Mouse (Mus musculus): Measurements from ENCODE around the gene Ficd. TPM values are rescaled to one million over a fixed set of nuclear protein-coding genes. Genes with fewer than 3 reads are reported as not detected.

Ficd gene
- polyA plus RNA-seq, 1 experiment, result 6.4 TPM

DNA sequence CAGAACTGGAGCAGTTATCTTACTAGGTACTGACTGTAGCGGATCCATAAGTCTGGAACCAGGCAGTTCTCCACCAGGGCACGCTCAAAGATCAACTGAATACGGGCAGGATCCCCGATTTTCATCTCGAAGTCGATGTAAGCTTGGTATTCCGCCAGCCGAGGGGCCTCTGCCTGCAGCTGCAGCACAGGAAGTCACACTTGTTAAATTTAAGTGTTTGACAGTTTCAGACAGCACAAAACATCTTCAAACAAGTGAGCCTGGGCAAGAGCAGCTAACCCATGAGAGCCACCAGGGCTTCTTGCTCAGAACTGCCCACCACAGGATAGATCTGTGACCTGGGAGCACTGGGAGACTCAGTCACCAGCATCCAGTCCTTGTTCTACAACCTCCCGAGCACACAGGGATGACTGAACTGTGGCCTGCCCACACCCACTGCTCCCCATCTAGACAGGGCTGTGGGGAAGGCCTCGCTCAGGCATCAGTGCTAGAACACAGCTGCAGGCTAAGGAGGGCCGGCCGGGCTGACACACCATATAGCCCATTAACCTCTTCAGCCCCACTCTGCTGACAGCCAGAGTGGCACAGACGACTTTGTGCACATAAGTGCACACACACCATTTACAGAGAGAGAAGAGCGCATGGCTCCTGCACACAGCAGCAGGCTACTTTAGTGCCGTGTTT is 19.9 kb downstream of the Ficd start:
- TF ChIP-seq POLR2A (IDR thresholded peaks at IDR 0.05; ENCODE audit: borderline replicate concordance, extremely low read depth, insufficient read depth, insufficient read length, poor library complexity, severe bottlenecking) (no peak), CTCF (IDR thresholded peaks at IDR 0.05; ENCODE audit: borderline replicate concordance, extremely low read depth, insufficient read depth, insufficient read length) (no peak)
- DNase-seq (ENCODE audit: low read depth), result no peak

DNA sequence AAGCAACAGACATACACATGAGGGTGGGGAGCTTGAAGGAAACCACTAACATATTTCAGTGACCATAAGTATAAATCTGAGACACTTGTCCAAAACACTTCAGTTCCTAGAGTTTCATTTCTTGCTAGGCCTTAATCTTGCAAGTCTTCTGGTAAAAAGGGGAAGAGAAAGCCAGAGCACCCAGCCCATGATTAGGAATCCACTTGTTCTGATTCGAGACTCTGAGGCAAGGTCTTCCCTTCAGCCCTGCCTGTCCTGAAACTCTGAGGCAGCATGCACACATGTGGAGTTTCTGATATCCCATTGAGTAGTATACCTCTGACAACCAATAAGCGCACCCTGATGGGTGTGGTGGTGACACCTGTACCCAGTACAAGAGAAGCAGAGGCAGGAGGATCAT is 26.0 kb downstream of the Ficd start:
- TF ChIP-seq CTCF (IDR thresholded peaks at IDR 0.05; ENCODE audit: borderline replicate concordance, extremely low read depth, insufficient read depth, insufficient read length) (no peak), POLR2A (IDR thresholded peaks at IDR 0.05; ENCODE audit: borderline replicate concordance, extremely low read depth, insufficient read depth, insufficient read length, poor library complexity, severe bottlenecking) (no peak)

DNA sequence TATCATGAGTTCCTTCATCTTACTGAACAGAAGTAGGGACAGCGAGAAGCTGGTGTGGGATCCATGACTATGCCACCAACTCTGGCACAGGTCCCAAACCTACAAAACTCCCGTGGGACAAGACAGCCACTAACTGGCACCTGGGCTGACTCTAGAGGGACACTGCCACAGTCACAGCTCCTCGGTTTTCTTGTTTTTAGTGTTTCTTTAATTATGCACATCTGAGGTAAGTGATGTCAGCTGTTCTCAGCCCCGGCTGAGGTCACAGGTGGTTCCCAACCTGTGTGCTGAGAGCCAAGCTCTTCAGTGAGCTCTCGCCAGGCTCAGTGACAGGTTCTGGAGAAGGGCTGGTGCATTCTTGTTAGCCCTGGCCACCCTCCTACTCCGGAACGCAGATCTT is 28.8 kb downstream of the Ficd start:
- no peak for DNase-seq (ENCODE audit: low read depth)
- TF ChIP-seq POLR2A (IDR thresholded peaks at IDR 0.05; ENCODE audit: borderline replicate concordance, extremely low read depth, insufficient read depth, insufficient read length, poor library complexity, severe bottlenecking) (no peak), CTCF (IDR thresholded peaks at IDR 0.05; ENCODE audit: borderline replicate concordance, extremely low read depth, insufficient read depth, insufficient read length) (no peak)

More for the DNA sequence above, 26.0 kb downstream of the Ficd start:
- no peak for DNase-seq (ENCODE audit: low read depth)

DNA sequence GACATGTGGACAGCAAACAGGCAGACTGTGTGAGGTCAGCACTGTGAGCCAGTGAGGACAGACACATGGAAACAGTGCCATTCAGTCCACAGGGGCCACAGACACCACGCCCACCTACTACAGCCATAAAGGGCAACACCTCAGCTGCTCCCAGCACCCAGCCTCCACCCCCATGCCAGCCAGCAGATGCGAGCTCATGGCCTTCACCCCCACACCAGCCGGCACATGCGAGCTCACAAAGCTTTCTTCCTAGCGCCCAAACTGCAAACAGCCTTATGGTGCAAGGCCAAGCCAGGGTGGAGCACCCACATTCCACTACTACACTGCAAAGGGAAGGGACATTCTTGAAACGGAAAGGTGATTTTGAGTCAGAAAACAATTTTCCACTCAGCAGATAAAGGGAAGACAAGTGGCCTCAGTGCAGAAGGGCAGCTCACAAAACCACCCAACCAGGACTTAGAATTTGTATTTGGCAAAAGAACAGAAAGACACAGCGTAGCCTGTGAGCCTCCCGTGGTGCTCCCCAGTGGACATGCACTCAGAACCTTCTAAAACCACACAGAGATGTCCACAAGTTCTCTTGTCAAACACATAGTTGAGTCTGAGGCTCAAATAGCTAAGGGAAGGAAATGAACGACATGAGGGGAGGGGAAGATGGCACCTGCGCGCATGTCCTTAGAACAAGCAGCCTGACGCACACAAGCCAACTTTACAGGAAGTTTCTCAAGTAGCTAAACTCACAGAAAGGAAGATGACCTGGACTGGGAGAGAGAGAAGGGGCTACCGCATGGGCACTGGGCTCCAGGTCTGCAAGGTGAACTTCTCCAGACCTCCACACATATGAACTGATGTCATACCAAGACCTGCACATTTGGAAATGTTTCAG is 30.3 kb downstream of the Ficd start:
- no peak for TF ChIP-seq POLR2A (IDR thresholded peaks at IDR 0.05; ENCODE audit: borderline replicate concordance, extremely low read depth, insufficient read depth, insufficient read length, poor library complexity, severe bottlenecking)
- TF ChIP-seq CTCF (IDR thresholded peaks at IDR 0.05; ENCODE audit: borderline replicate concordance, extremely low read depth, insufficient read depth, insufficient read length), result no peak

DNA sequence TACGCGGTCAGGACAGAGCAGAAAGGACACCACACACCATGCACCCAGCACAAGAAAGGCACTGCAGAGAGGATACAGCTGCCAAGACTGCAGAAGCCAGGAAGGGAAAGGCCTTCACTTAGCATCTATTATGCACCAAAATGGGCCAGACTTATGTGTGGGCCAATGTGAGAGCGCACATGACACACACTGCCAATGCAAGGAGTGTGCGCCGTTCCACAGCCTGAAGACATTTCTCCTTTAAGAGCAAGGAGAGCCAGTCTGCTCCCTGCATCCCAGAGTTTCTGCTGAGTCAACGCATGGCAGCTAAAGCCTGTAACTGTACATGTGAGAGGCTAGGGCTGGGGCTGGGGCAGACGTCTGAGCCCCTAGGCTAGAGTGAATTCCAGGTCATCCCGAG is 33.2 kb downstream of the Ficd start:
- no peak for TF ChIP-seq CTCF (IDR thresholded peaks at IDR 0.05; ENCODE audit: borderline replicate concordance, extremely low read depth, insufficient read depth, insufficient read length)
- no peak for TF ChIP-seq POLR2A (IDR thresholded peaks at IDR 0.05; ENCODE audit: borderline replicate concordance, extremely low read depth, insufficient read depth, insufficient read length, poor library complexity, severe bottlenecking)
- no peak for DNase-seq (ENCODE audit: low read depth)

More for the DNA sequence above, 30.3 kb downstream of the Ficd start:
- DNase-seq (ENCODE audit: low read depth), result no peak

DNA sequence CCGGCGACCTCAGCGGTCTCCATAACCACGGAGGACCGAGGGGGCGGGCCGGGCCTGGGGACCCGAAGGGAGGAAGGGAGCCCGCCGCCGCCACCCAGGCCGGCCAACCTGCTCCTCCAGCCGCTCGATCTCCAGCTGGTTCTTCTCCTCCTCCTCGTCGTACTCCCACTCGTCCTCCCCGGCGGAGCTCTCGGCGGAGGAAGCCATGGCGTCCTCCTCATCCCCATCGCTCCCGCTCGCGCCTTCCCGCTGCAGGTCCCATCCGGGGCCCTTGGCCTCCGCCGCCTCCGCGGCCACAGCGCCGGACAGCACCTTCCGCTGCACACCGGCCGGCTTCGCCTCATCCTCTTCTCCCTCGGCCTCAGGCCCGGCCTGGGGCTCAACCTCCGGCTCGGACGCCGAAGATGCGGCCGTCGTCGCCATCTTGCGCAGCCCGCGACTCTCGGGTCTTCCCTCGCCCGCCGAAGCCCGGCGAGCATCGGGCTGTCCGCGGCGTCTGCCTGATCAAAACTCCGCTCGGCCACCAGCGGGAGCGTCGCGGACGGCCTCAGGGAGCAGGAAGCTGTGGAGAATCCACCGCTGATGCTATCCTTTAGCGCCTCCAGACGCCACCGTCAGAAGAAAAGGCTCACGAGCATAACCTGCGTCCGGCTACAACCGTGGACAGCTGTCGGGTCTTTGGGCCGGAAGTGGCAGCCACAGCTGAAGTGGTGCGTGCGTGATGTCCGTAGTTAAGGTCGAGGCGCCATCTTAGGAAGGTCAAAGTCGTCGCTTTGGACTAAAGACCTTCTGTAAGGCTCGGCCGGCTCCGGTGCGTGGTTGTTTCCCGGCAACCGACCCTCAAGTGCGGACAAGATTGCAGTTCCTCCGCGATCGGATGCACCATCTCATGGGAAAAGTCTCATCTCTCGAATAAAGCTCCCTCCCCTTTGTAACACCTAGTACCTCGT is 35.9 kb downstream of the Ficd start:
- DNase-seq (ENCODE audit: low read depth), result peak; percentile 97
- TF ChIP-seq POLR2A (IDR thresholded peaks at IDR 0.05; ENCODE audit: borderline replicate concordance, extremely low read depth, insufficient read depth, insufficient read length, poor library complexity, severe bottlenecking) (peak; percentile 86), CTCF (IDR thresholded peaks at IDR 0.05; ENCODE audit: borderline replicate concordance, extremely low read depth, insufficient read depth, insufficient read length) (no peak)

DNA sequence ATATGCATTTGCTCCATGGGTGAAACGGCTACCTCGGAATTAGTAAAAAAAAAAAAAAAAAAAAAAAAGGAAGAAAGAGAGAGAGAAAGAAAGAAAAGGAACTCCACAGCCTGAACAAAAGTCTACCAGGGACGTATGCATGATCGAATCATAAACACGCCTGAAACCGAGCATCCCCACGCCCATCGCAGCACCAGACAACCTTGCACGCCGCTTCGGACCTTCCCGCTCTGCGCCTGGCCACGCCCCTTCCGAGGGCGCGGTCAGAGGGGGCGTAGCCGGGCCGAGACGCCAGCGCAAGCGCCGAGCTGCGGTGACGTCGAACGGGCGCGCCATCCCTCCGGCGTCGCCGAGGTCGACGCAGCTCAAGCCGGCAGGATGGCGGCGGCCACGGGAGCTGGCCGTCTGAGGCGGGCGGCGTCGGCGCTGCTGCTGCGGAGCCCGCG is 36.9 kb downstream of the Ficd start, which contains the start of the genes Sart3 and Iscu:
Gene Sart3, minus strand, starts transcription at position 61 of the 446 bp plus-strand sequence.
Gene Iscu, plus strand, starts transcription at position 299 of the 446 bp plus-strand sequence.
- TF ChIP-seq POLR2A (IDR thresholded peaks at IDR 0.05; ENCODE audit: borderline replicate concordance, extremely low read depth, insufficient read depth, insufficient read length, poor library complexity, severe bottlenecking), result peak; percentile 82
- no peak for TF ChIP-seq CTCF (IDR thresholded peaks at IDR 0.05; ENCODE audit: borderline replicate concordance, extremely low read depth, insufficient read depth, insufficient read length)
- DNase-seq (ENCODE audit: low read depth), result peak; percentile 99

DNA sequence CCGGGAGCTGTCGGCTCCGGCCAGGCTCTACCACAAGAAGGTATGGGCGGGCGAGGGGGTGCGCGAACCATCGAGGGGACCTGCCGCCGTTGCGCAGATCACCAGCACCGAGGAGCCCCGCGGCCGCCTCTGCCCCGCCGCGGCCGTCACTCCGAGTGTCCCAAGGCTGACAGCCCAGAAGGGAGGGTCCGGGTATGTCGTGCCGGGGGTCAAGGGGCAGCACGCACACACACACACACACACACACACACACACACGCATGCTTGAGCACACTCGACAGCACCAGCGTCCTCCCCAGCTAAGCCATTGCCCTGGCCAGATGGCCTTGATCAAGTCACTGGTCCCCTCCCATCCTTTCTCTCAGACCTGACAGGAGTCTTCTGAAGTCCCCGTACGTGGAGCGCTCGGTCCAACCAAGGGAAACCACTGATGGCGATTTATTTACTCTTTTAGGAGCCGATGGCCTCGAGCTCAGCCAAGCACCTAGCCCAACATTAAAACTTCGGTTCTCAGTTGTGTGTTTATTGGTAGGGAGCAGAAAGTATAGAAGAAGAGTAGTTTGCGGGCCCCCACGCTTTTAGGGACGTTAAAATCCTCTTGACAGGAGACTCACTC is 37.4 kb downstream of the Ficd start:
- TF ChIP-seq POLR2A (IDR thresholded peaks at IDR 0.05; ENCODE audit: borderline replicate concordance, extremely low read depth, insufficient read depth, insufficient read length, poor library complexity, severe bottlenecking) (no peak), CTCF (IDR thresholded peaks at IDR 0.05; ENCODE audit: borderline replicate concordance, extremely low read depth, insufficient read depth, insufficient read length) (no peak)
- no peak for DNase-seq (ENCODE audit: low read depth)

DNA sequence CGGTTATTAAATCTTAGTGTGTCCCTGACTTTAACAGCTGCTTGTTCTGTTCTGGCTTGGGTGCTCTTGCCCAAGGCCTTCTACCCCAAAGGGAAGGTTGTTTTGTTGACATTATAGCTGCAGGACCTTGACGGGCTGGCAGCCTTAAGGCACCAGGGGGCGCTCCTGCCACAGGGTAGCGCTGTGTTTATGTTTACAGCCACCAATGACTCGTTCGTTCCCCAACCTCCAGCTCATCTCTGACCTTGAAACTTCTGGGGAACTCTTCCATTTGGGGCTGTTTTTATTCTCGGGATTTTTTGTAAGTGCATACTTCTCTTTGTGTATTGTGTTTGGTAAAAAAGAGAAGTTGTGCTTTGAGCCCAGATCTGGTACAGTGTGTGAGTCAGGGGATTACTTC is 38.1 kb downstream of the Ficd start:
- DNase-seq (ENCODE audit: low read depth), result peak; percentile 84
- TF ChIP-seq POLR2A (IDR thresholded peaks at IDR 0.05; ENCODE audit: borderline replicate concordance, extremely low read depth, insufficient read depth, insufficient read length, poor library complexity, severe bottlenecking), result no peak
- TF ChIP-seq CTCF (IDR thresholded peaks at IDR 0.05; ENCODE audit: borderline replicate concordance, extremely low read depth, insufficient read depth, insufficient read length), result peak; percentile 92

DNA sequence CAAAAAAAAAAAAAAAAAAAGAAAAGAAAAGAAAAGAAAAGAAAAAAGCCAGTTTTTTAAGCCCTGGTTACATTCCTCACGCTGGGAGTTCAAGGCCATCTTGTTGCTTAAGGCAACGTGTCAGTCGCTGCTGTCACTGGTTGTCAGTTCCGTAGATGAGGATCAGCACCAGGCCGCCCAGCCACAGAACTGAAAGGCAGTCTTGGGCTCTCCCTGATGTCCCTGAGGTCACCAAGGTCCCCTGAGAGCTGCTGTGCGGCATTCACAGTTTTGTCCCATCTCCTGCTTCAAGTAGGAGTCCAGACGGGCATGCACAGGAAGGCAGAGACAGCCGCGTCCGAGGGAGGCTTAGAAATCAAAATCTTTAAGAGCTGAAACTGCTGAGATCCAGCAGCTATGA is 40.0 kb downstream of the Ficd start:
- DNase-seq (ENCODE audit: low read depth), result no peak
- TF ChIP-seq POLR2A (IDR thresholded peaks at IDR 0.05; ENCODE audit: borderline replicate concordance, extremely low read depth, insufficient read depth, insufficient read length, poor library complexity, severe bottlenecking) (no peak), CTCF (IDR thresholded peaks at IDR 0.05; ENCODE audit: borderline replicate concordance, extremely low read depth, insufficient read depth, insufficient read length) (no peak)
